Mouse (Mus musculus) MEL-GATA-1-ER (cell line): ENCODE measurements at regions not wholly inside any gene's neighbourhood (a gene's known extent, or its start where the extent isn't known, plus 50 kb on each side); places are given as distances from the start of the nearest gene placed in this dataset.

Source experiments
- DNase-seq: peaks from one replicate; pipeline ENCODE4 v3.0.0-alpha.2; 2012; ENCODE audit warnings: low read depth; ENCODE audit errors: extremely low read depth

DNA sequence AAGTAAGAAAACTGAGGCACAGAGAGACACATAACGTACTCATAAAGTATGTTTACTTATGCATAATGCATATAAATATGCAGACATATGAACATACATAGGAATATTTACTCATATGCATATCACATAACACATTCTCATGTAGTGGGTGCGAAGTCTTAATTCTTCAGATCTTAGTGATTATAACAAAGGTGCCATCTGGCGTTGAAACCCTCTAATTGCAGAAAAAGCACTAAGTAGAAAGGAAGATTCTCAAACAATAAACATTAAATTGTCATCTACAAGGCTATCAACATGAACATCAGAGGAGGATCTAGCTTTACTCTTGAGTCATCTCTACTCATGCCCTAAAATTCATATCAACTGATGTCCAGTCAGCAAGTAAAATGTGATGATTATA, 314.2 kb upstream of the 2610301B20Rik start:
- no peak for DNase-seq

GRCm38 (mm10) chr4:10604513-10604912, 269.8 kb upstream of the 2610301B20Rik start:
- no peak for DNase-seq

GRCm38 (mm10) chr4:10607855-10608576, 266.3 kb upstream of the 2610301B20Rik start:
- DNase-seq, result no peak

DNA sequence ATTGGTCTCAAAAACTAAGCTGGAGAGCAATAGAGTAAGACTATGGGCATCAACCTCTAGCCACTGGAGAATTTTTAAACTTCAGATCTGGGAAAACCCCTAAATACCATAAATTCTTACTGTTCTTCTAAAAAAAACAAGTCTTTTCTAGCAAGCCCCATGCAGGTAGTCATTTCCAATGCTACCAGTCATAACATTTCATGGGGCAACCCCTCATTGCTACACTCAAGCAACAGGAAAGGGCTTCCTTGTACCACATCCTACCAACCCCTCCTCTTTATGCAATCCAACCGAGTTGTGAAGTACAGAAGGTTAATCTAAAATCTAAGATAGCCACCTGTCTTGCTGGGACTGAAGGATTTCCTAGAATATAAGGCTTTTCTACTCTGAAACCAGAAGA, 263.5 kb upstream of the 2610301B20Rik start:
- no peak for DNase-seq
